In genomic region chr10:81601396-81601905, GRCm38 (mm10) we compare ENCODE assay signal across 8 mouse cellular contexts. TPM values are rescaled to one million over a fixed set of nuclear protein-coding genes. Genes with fewer than 3 reads are reported as not detected.
DNase-seq lines count a peak whose midpoint lies in the region; ATAC-seq and TF ChIP-seq lines count a peak whose summit lies in the region.

No protein-coding gene starts in this region.

- H3K4me3 ChIP-seq in heart, embryonic 13.5 days = peak overlapping the region; percentile 44
- peak overlapping the region; percentile 63 for H3K4me3 ChIP-seq in bone marrow, adult 2 months (replicated peaks; ENCODE audit: control insufficient read depth, low read depth, low read length)
- no peak overlapping the region for H3K4me3 ChIP-seq in hindbrain, embryonic 12.5 days
- peak overlapping the region; percentile 8; the same call in 1 of the 2 replicates for H3K4me3 ChIP-seq in midbrain, embryonic 11.5 days (ENCODE audit: low read depth, low read length)

- ATAC-seq in heart, embryonic 13.5 days (ENCODE audit: extremely low read depth, insufficient number of reproducible peaks, low FRiP score, low TSS enrichment) = no peak
- no peak for ATAC-seq in hindbrain, embryonic 12.5 days (ENCODE audit: low FRiP score)
- ATAC-seq in midbrain, embryonic 11.5 days (ENCODE audit: low FRiP score) = no peak
- no peak for ATAC-seq in erythroid progenitor cell, adult 5-6 weeks (replicated peaks; ENCODE audit: low FRiP score, poor library complexity, severe bottlenecking)

- H3K4me2 ChIP-seq in heart, embryonic 13.5 days = peak overlapping the region; percentile 69
- H3K4me2 ChIP-seq in hindbrain, embryonic 12.5 days (replicated peaks) = peak overlapping the region; percentile 46; the same call in 1 of the 2 replicates
- no peak overlapping the region for H3K4me2 ChIP-seq in midbrain, embryonic 11.5 days

- H3K27ac ChIP-seq in heart, embryonic 13.5 days (replicated peaks) = peak overlapping the region; percentile 53
- no peak overlapping the region for H3K27ac ChIP-seq in bone marrow, adult 2 months (ENCODE audit: control insufficient read depth, insufficient read depth, low read depth, low read length, poor library complexity)
- H3K27ac ChIP-seq in hindbrain, embryonic 12.5 days = no peak overlapping the region
- H3K27ac ChIP-seq in midbrain, embryonic 11.5 days (ENCODE audit: low read depth, low read length) = no peak overlapping the region

- H3K9me3 ChIP-seq in heart, embryonic 13.5 days = no peaks in the 10 kb centered on the region
- no peaks in the 10 kb centered on the region for H3K9me3 ChIP-seq in hindbrain, embryonic 12.5 days (replicated peaks)
- H3K9me3 ChIP-seq in midbrain, embryonic 11.5 days (ENCODE audit: control insufficient read depth, low read length) = no peaks in the 10 kb centered on the region

- intact Hi-C loops in heart, postnatal 25 days (cut with DNase I) = loop anchor here (5.0 kb wide), 1 partner anchor 99 kb away; the partner anchor contains the start of gene S1pr4

- no peak for DNase-seq in heart, postnatal 25 days (ENCODE audit: low spot score)
- DNase-seq in midbrain, embryonic 11.5 days (ENCODE audit: low spot score, missing footprints) = no peak
- DNase-seq in ovary, postnatal 36 days (ENCODE audit: low spot score) = no peak
- no peak for DNase-seq in retina, postnatal 1 day

- H3K9ac ChIP-seq in heart, embryonic 13.5 days = peak overlapping the region; percentile 71
- H3K9ac ChIP-seq in hindbrain, embryonic 12.5 days = no peak overlapping the region
- no peak overlapping the region for H3K9ac ChIP-seq in midbrain, embryonic 11.5 days (ENCODE audit: low read length)

- WGBS in heart, embryonic 13.5 days = 23% methylated on average over 7 of the region's 7 CpGs
- WGBS in bone marrow, adult 2 months = 28% methylated on average over 7 of the region's 7 CpGs
- WGBS in hindbrain, embryonic 12.5 days = 23% methylated on average over 7 of the region's 7 CpGs
- 12% methylated on average over 7 of the region's 7 CpGs for WGBS in midbrain, embryonic 11.5 days

- no peak for TF ChIP-seq POLR2A in bone marrow, adult 2 months (IDR thresholded peaks at IDR 0.05; ENCODE audit: borderline replicate concordance, control insufficient read depth, low read depth, low read length)

- peaks cover 65% of the 10 kb centered on the region for H3K4me1 ChIP-seq in heart, embryonic 13.5 days
- peaks cover 13% of the 10 kb centered on the region for H3K4me1 ChIP-seq in bone marrow, adult 2 months (ENCODE audit: control insufficient read depth, insufficient read depth, low read length)
- H3K4me1 ChIP-seq in hindbrain, embryonic 12.5 days = peaks cover 51% of the 10 kb centered on the region
- H3K4me1 ChIP-seq in midbrain, embryonic 11.5 days (ENCODE audit: control insufficient read depth, insufficient read depth, low read length) = peaks cover 29% of the 10 kb centered on the region

- TF ChIP-seq CTCF in bone marrow, adult 2 months (IDR thresholded peaks at IDR 0.05; ENCODE audit: control insufficient read depth, insufficient read depth, low read length) = no peak

- no peaks in the 10 kb centered on the region for H3K27me3 ChIP-seq in heart, embryonic 13.5 days (replicated peaks)
- H3K27me3 ChIP-seq in hindbrain, embryonic 12.5 days = peaks cover 45% of the 10 kb centered on the region
- H3K27me3 ChIP-seq in midbrain, embryonic 11.5 days (ENCODE audit: control insufficient read depth, insufficient read depth, low read length) = peaks cover 40% of the 10 kb centered on the region

- H3K36me3 ChIP-seq in heart, embryonic 13.5 days = no peaks in the 10 kb centered on the region
- H3K36me3 ChIP-seq in hindbrain, embryonic 12.5 days = no peaks in the 10 kb centered on the region
- H3K36me3 ChIP-seq in midbrain, embryonic 11.5 days (ENCODE audit: control insufficient read depth, insufficient read depth, low read length) = no peaks in the 10 kb centered on the region

RNA-seq across cellular contexts. Expression of gene Tle6, which starts 0.6 kb away (rescaled TPM):
- polyA plus RNA-seq in heart, embryonic 13.5 days (2015; fragmentation: Nextera tagmentation; extraction: Ambion mirVana) = 30.1 and 30.4 TPM in 2 replicates
- 1 to 10 TPM; 6.7 to 7.4 TPM for total RNA-seq in heart, postnatal 25 days (2021)
- polyA plus RNA-seq in bone marrow, adult 2 months (2011; ENCODE audit: insufficient read depth, insufficient read length, low replicate concordance, missing spikeins) = 23.2 and 27.8 TPM in 2 replicates
- 8.2 and 8.3 TPM in 2 replicates for polyA plus RNA-seq in hindbrain, embryonic 12.5 days (2016; fragmentation: Nextera tagmentation; extraction: Ambion mirVana)
- 4.6 and 6.0 TPM in 2 replicates for polyA plus RNA-seq in midbrain, embryonic 11.5 days (2014; fragmentation: Nextera tagmentation; extraction: Ambion mirVana)
- not detected in 2 replicates for total RNA-seq in erythroid progenitor cell, adult 5-6 weeks (2015; ENCODE audit: low replicate concordance)
- total RNA-seq in erythroid progenitor cell, adult 5-6 weeks (2017; ENCODE audit: low replicate concordance) = 4.1 TPM in 1 of 2 replicates, not detected in the other

RNA-seq across cellular contexts. Expression of gene BC025920, which starts 4.6 kb away (rescaled TPM):
- 0.44 and 0.64 TPM in 2 replicates for polyA plus RNA-seq in heart, embryonic 13.5 days (2015; fragmentation: Nextera tagmentation; extraction: Ambion mirVana)
- 1 to 10 TPM; 1.9 to 2.8 TPM for total RNA-seq in heart, postnatal 25 days (2021)
- polyA plus RNA-seq in bone marrow, adult 2 months (2011; ENCODE audit: insufficient read depth, insufficient read length, low replicate concordance, missing spikeins) = 3.9 and 6.6 TPM in 2 replicates
- 1.2 and 1.3 TPM in 2 replicates for polyA plus RNA-seq in hindbrain, embryonic 12.5 days (2016; fragmentation: Nextera tagmentation; extraction: Ambion mirVana)
- polyA plus RNA-seq in midbrain, embryonic 11.5 days (2014; fragmentation: Nextera tagmentation; extraction: Ambion mirVana) = 0.47 and 0.89 TPM in 2 replicates
- total RNA-seq in erythroid progenitor cell, adult 5-6 weeks (2015; ENCODE audit: low replicate concordance) = 2.2 TPM in 1 of 2 replicates, not detected in the other
- total RNA-seq in erythroid progenitor cell, adult 5-6 weeks (2017; ENCODE audit: low replicate concordance) = 1.7 and 2.4 TPM in 2 replicates

RNA-seq across cellular contexts. Expression of gene Sirt6, which starts 26.1 kb away (rescaled TPM):
- polyA plus RNA-seq in heart, embryonic 13.5 days (2015; fragmentation: Nextera tagmentation; extraction: Ambion mirVana) = 24.6 and 25.6 TPM in 2 replicates
- 1 to 10 TPM; 8.0 to 8.5 TPM for total RNA-seq in heart, postnatal 25 days (2021)
- 7.7 and 16.8 TPM in 2 replicates for polyA plus RNA-seq in bone marrow, adult 2 months (2011; ENCODE audit: insufficient read depth, insufficient read length, low replicate concordance, missing spikeins)
- 52.7 and 55.5 TPM in 2 replicates for polyA plus RNA-seq in hindbrain, embryonic 12.5 days (2016; fragmentation: Nextera tagmentation; extraction: Ambion mirVana)
- polyA plus RNA-seq in midbrain, embryonic 11.5 days (2014; fragmentation: Nextera tagmentation; extraction: Ambion mirVana) = 36.6 and 38.9 TPM in 2 replicates
- 5.4 and 7.2 TPM in 2 replicates for total RNA-seq in erythroid progenitor cell, adult 5-6 weeks (2015; ENCODE audit: low replicate concordance)
- 0.23 and 1.3 TPM in 2 replicates for total RNA-seq in erythroid progenitor cell, adult 5-6 weeks (2017; ENCODE audit: low replicate concordance)

RNA-seq across cellular contexts. Expression of gene Ankrd24, which starts 26.9 kb away (rescaled TPM):
- 10.3 and 10.6 TPM in 2 replicates for polyA plus RNA-seq in heart, embryonic 13.5 days (2015; fragmentation: Nextera tagmentation; extraction: Ambion mirVana)
- total RNA-seq in heart, postnatal 25 days (2021) = 10 to 100 TPM in 1 of 2 experiments, 1 to 10 TPM in 1; 9.4 to 10.1 TPM
- 5.3 and 11.1 TPM in 2 replicates for polyA plus RNA-seq in bone marrow, adult 2 months (2011; ENCODE audit: insufficient read depth, insufficient read length, low replicate concordance, missing spikeins)
- polyA plus RNA-seq in hindbrain, embryonic 12.5 days (2016; fragmentation: Nextera tagmentation; extraction: Ambion mirVana) = 8.6 and 10.5 TPM in 2 replicates
- polyA plus RNA-seq in midbrain, embryonic 11.5 days (2014; fragmentation: Nextera tagmentation; extraction: Ambion mirVana) = 4.2 and 4.6 TPM in 2 replicates
- not detected in 2 replicates for total RNA-seq in erythroid progenitor cell, adult 5-6 weeks (2015; ENCODE audit: low replicate concordance)
- total RNA-seq in erythroid progenitor cell, adult 5-6 weeks (2017; ENCODE audit: low replicate concordance) = not detected in 2 replicates

RNA-seq across cellular contexts. Expression of gene Tle2, which starts 27.1 kb away (rescaled TPM):
- 23.4 and 26.4 TPM in 2 replicates for polyA plus RNA-seq in heart, embryonic 13.5 days (2015; fragmentation: Nextera tagmentation; extraction: Ambion mirVana)
- total RNA-seq in heart, postnatal 25 days (2021) = 1 to 10 TPM; 8.4 to 9.7 TPM
- polyA plus RNA-seq in bone marrow, adult 2 months (2011; ENCODE audit: insufficient read depth, insufficient read length, low replicate concordance, missing spikeins) = 18.5 and 41.7 TPM in 2 replicates
- polyA plus RNA-seq in hindbrain, embryonic 12.5 days (2016; fragmentation: Nextera tagmentation; extraction: Ambion mirVana) = 30.6 and 32.1 TPM in 2 replicates
- polyA plus RNA-seq in midbrain, embryonic 11.5 days (2014; fragmentation: Nextera tagmentation; extraction: Ambion mirVana) = 6.0 and 6.2 TPM in 2 replicates
- total RNA-seq in erythroid progenitor cell, adult 5-6 weeks (2015; ENCODE audit: low replicate concordance) = not detected in 2 replicates
- total RNA-seq in erythroid progenitor cell, adult 5-6 weeks (2017; ENCODE audit: low replicate concordance) = not detected in 2 replicates
